Mouse (Mus musculus): Measurements from ENCODE around the gene Zfp768. TPM values are rescaled to one million over a fixed set of nuclear protein-coding genes. Genes with fewer than 3 reads are reported as not detected.
A peak's percentile ranks its signal among the peaks of the same experiment; 100 is the strongest.
"Not testable (repeated sequence)": the region's sequence is repeated elsewhere in the genome, so short reads cannot be mapped to it uniquely, and the experiment has no call there.

Zfp768 gene
- 21.9 and 23.4 TPM in 2 replicates for polyA plus RNA-seq (2015; fragmentation: Nextera tagmentation; extraction: Ambion mirVana)

- H3K4me2 ChIP-seq (ENCODE audit: low read depth, low read length): peak within 1 kb of the TSS; percentile 84
- no peaks in the 10 kb centered on the region for H3K27me3 ChIP-seq (replicated peaks; ENCODE audit: control insufficient read depth, insufficient read depth, low read length)
- peaks cover 12% of the 10 kb centered on the region for H3K36me3 ChIP-seq (ENCODE audit: control insufficient read depth, insufficient read depth, low read length)
- no peaks in the 10 kb centered on the region for H3K9me3 ChIP-seq (ENCODE audit: control insufficient read depth, low read length)
- peak; percentile 87 for ATAC-seq
- peak within 1 kb of the TSS; percentile 97 for H3K9ac ChIP-seq (ENCODE audit: low read depth, low read length)
- peak within 1 kb of the TSS; percentile 97 for H3K27ac ChIP-seq (ENCODE audit: low read length)
- WGBS: under 1% methylated on average over 75 of the region's 76 CpGs
- peaks cover 25% of the 10 kb centered on the region for H3K4me1 ChIP-seq (ENCODE audit: control insufficient read depth, insufficient read depth, low read length)
- peak within 1 kb of the TSS; percentile 92 for H3K4me3 ChIP-seq (ENCODE audit: low read length)
Measured at GRCm38 (mm10) chr7:127345512-127346325, at the start of gene Zfp768. Gene Zfp768, minus strand, starts transcription at chr7:127345589.

- H3K27ac ChIP-seq (ENCODE audit: low read length): peak overlapping the region; percentile 46
- H3K9ac ChIP-seq (ENCODE audit: low read depth, low read length): peak overlapping the region; percentile 62
- no peaks in the 10 kb centered on the region for H3K27me3 ChIP-seq (replicated peaks; ENCODE audit: control insufficient read depth, insufficient read depth, low read length)
- H3K9me3 ChIP-seq (ENCODE audit: control insufficient read depth, low read length): no peaks in the 10 kb centered on the region
- peak overlapping the region; percentile 75 for H3K4me3 ChIP-seq (ENCODE audit: low read length)
- peaks cover 11% of the 10 kb centered on the region for H3K36me3 ChIP-seq (ENCODE audit: control insufficient read depth, insufficient read depth, low read length)
- H3K4me2 ChIP-seq (ENCODE audit: low read depth, low read length): peak overlapping the region; percentile 79
- ATAC-seq: peak; percentile 2; the same call in 1 of the 2 replicates
- peaks cover 7% of the 10 kb centered on the region for H3K4me1 ChIP-seq (ENCODE audit: control insufficient read depth, insufficient read depth, low read length)
- WGBS: 12% methylated on average over 7 of the region's 7 CpGs
Measured at GRCm38 (mm10) chr7:127393944-127394333, 48.5 kb upstream of the Zfp768 start.

GRCm38 (mm10) chr7:127393157-127393943 lies 48.0 kb upstream of the Zfp768 start, which contains the start of gene E430018J23Rik:
Gene E430018J23Rik, minus strand, starts transcription at chr7:127393629.
- peak; percentile 95 for ATAC-seq
- Histone ChIP-seq H3K9ac (ENCODE audit: low read depth, low read length) (peak within 1 kb of the TSS; percentile 86), H3K4me3 (ENCODE audit: low read length) (peak within 1 kb of the TSS; percentile 75), H3K36me3 (ENCODE audit: control insufficient read depth, insufficient read depth, low read length) (peaks cover 11% of the 10 kb centered on the region), H3K27me3 (replicated peaks; ENCODE audit: control insufficient read depth, insufficient read depth, low read length) (no peaks in the 10 kb centered on the region), H3K9me3 (ENCODE audit: control insufficient read depth, low read length) (no peaks in the 10 kb centered on the region), H3K27ac (ENCODE audit: low read length) (peak within 1 kb of the TSS; percentile 95), H3K4me2 (ENCODE audit: low read depth, low read length) (peak within 1 kb of the TSS; percentile 79), H3K4me1 (ENCODE audit: control insufficient read depth, insufficient read depth, low read length) (peaks cover 7% of the 10 kb centered on the region)
- under 1% methylated on average over 45 of the region's 45 CpGs for WGBS

GRCm38 (mm10) chr7:127392251-127392824 lies 46.9 kb upstream of the Zfp768 start:
- H3K27ac ChIP-seq (ENCODE audit: low read length): no peak overlapping the region
- H3K9me3 ChIP-seq (ENCODE audit: control insufficient read depth, low read length): no peaks in the 10 kb centered on the region
- H3K4me1 ChIP-seq (ENCODE audit: control insufficient read depth, insufficient read depth, low read length): peaks cover 7% of the 10 kb centered on the region
- H3K9ac ChIP-seq (ENCODE audit: low read depth, low read length): peak overlapping the region; percentile 86
- no peaks in the 10 kb centered on the region for H3K27me3 ChIP-seq (replicated peaks; ENCODE audit: control insufficient read depth, insufficient read depth, low read length)
- 81% methylated on average over 8 of the region's 8 CpGs for WGBS
- H3K4me2 ChIP-seq (ENCODE audit: low read depth, low read length): peak overlapping the region; percentile 79
- peaks cover 11% of the 10 kb centered on the region for H3K36me3 ChIP-seq (ENCODE audit: control insufficient read depth, insufficient read depth, low read length)
- 0 out of 2 replicates have a peak, but pooled peaks have one; percentile 1 for ATAC-seq
- H3K4me3 ChIP-seq (ENCODE audit: low read length): peak overlapping the region; percentile 75

GRCm38 (mm10) chr7:127391538-127391937 lies 46.1 kb upstream of the Zfp768 start:
- ATAC-seq: no peak
- WGBS: 95% methylated on average over 16 of the region's 16 CpGs
- H3K4me1 ChIP-seq (ENCODE audit: control insufficient read depth, insufficient read depth, low read length): peaks cover 7% of the 10 kb centered on the region
- H3K4me3 ChIP-seq (ENCODE audit: low read length): no peak overlapping the region
- no peaks in the 10 kb centered on the region for H3K27me3 ChIP-seq (replicated peaks; ENCODE audit: control insufficient read depth, insufficient read depth, low read length)
- H3K9ac ChIP-seq (ENCODE audit: low read depth, low read length): no peak overlapping the region
- no peaks in the 10 kb centered on the region for H3K9me3 ChIP-seq (ENCODE audit: control insufficient read depth, low read length)
- peaks cover 11% of the 10 kb centered on the region for H3K36me3 ChIP-seq (ENCODE audit: control insufficient read depth, insufficient read depth, low read length)
- H3K27ac ChIP-seq (ENCODE audit: low read length): no peak overlapping the region
- no peak overlapping the region for H3K4me2 ChIP-seq (ENCODE audit: low read depth, low read length)

- Histone ChIP-seq H3K9ac (ENCODE audit: low read depth, low read length) (no peak overlapping the region), H3K27ac (ENCODE audit: low read length) (no peak overlapping the region), H3K36me3 (ENCODE audit: control insufficient read depth, insufficient read depth, low read length) (peaks cover 14% of the 10 kb centered on the region), H3K9me3 (ENCODE audit: control insufficient read depth, low read length) (no peaks in the 10 kb centered on the region), H3K4me1 (ENCODE audit: control insufficient read depth, insufficient read depth, low read length) (peaks cover 7% of the 10 kb centered on the region), H3K4me3 (ENCODE audit: low read length) (no peak overlapping the region), H3K27me3 (replicated peaks; ENCODE audit: control insufficient read depth, insufficient read depth, low read length) (no peaks in the 10 kb centered on the region), H3K4me2 (ENCODE audit: low read depth, low read length) (no peak overlapping the region)
- no peak for ATAC-seq
- WGBS: 74% methylated on average over 7 of the region's 7 CpGs
Measured at GRCm38 (mm10) chr7:127390306-127390705, 44.9 kb upstream of the Zfp768 start.

- not testable (repeated sequence) for H3K27ac ChIP-seq (ENCODE audit: low read length); H3K4me1 ChIP-seq (ENCODE audit: control insufficient read depth, insufficient read depth, low read length); H3K27me3 ChIP-seq (replicated peaks; ENCODE audit: control insufficient read depth, insufficient read depth, low read length); H3K9ac ChIP-seq (ENCODE audit: low read depth, low read length); H3K4me2 ChIP-seq (ENCODE audit: low read depth, low read length); H3K4me3 ChIP-seq (ENCODE audit: low read length); ATAC-seq; H3K9me3 ChIP-seq (ENCODE audit: control insufficient read depth, low read length)
- peaks cover 23% of the 10 kb centered on the region for H3K36me3 ChIP-seq (ENCODE audit: control insufficient read depth, insufficient read depth, low read length)
Measured at GRCm38 (mm10) chr7:127388201-127388600, 42.8 kb upstream of the Zfp768 start.

- Histone ChIP-seq H3K27me3 (replicated peaks; ENCODE audit: control insufficient read depth, insufficient read depth, low read length) (no peaks in the 10 kb centered on the region), H3K9ac (ENCODE audit: low read depth, low read length) (peak within 1 kb of the TSS; percentile 78), H3K27ac (ENCODE audit: low read length) (0 out of 2 replicates have a peak within 1 kb of the TSS, but pooled peaks have one; percentile 63), H3K9me3 (ENCODE audit: control insufficient read depth, low read length) (no peaks in the 10 kb centered on the region), H3K4me3 (ENCODE audit: low read length) (peak within 1 kb of the TSS; percentile 66), H3K36me3 (ENCODE audit: control insufficient read depth, insufficient read depth, low read length) (peaks cover 18% of the 10 kb centered on the region), H3K4me1 (ENCODE audit: control insufficient read depth, insufficient read depth, low read length) (no peaks in the 10 kb centered on the region), H3K4me2 (ENCODE audit: low read depth, low read length) (peak within 1 kb of the TSS; percentile 73)
- 8% methylated on average over 38 of the region's 38 CpGs for WGBS
- ATAC-seq: peak; percentile 88
Measured at GRCm38 (mm10) chr7:127386641-127387392, 41.4 kb upstream of the Zfp768 start, which contains the start of gene 9130019O22Rik. Gene 9130019O22Rik, minus strand, starts transcription at chr7:127387166.

Data from intestine, embryonic 16.5 days (tissue).